Mouse (Mus musculus) hindlimb bud, embryonic 11.5 days (tissue): ENCODE results near the gene Irgm1.
"Not testable (repeated sequence)": the region's sequence is repeated elsewhere in the genome, so short reads cannot be mapped to it uniquely, and the experiment has no call there.

Source experiments
- DNase-seq: peaks from one replicate; pipeline ENCODE4 v3.0.0-alpha.2; 2012; ENCODE audit warnings: low read depth, low spot score; ENCODE audit errors: extremely low spot score

Irgm1 gene

GRCm38 (mm10) chr11:48859014-48859413 is 12.5 kb downstream of the Irgm1 start:
- DNase-seq = no peak

DNA sequence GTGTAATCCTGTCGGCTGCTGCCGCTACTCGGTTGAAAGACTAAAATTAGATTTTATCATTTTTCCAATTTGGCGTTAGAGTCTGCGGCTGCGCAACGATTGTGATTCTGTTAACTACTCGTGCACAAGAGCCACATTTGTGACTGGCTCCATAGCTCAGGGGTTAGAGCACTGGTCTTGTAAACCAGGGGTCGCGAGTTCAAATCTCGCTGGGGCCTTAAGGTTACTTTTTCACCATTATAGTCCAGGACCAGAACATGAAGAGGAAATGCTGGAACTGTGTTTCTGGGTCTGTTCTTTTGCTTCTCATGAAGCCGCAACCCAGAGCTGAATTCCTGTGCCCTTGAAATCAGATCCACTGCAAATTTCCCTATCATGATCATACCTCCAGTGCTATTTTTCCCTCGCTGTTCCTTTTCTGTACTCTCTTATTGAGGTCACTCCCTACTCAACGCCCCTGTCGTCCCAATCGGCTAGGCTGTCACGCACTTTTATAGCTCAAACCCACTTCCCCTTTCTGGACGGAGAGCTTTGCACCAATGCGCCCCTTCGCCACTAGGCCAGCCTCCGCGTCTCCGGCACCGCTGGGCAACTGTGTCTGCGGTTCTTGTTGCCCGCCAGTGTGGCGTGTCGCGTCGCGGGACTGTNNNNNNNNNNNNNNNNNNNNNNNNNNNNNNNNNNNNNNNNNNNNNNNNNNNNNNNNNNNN is 17.9 kb downstream of the Irgm1 start:
- no peak for DNase-seq

DNA sequence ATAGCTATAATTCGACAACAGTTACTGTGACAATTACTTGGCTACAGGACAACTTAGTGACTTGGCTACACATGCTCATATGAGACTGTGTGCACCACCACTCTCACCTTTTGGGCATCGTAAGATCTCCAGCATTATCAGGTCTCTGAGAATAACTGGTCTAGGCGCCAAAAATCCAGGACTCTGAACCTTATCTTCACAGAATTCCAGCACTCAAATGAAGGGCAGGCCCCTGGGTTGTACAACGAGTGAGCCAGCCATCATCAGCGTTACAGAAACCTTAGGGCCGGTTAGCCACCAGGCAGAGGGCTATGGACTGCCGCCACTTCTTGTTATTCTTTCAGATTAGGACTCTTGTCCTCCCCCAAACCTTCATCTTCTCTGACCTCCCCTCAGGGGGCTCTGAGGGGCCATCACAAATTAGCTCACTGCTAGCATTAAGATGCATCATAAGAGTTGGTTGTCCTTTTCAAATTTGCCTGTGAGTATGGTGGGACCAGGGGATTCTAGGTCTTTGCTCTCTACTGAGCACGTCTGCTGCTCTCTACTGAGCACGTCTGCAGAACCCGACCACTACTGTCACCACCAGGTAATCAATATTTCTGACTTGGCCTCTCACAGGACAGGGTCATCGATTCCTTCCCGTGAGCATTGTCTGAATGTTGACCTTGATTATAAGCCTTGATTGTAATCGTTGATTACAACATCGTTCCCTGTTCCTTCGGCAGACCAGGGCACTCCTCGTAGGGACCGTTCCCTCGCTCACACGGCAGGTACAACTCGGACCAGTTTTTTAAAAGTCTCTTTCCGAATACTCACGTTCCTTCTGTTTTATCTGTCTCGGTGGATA is 18.6 kb downstream of the Irgm1 start:
- DNase-seq = no peak

- DNase-seq = no peak
Observed at GRCm38 (mm10) chr11:48852190-48852589, 19.3 kb downstream of the Irgm1 start.

GRCm38 (mm10) chr11:48851270-48851995 is 20.1 kb downstream of the Irgm1 start:
- no peak for DNase-seq

- no peak for DNase-seq
Observed at GRCm38 (mm10) chr11:48850240-48850639, 21.2 kb downstream of the Irgm1 start.

GRCm38 (mm10) chr11:48846881-48847280 is 24.6 kb downstream of the Irgm1 start:
- no peak for DNase-seq

DNA sequence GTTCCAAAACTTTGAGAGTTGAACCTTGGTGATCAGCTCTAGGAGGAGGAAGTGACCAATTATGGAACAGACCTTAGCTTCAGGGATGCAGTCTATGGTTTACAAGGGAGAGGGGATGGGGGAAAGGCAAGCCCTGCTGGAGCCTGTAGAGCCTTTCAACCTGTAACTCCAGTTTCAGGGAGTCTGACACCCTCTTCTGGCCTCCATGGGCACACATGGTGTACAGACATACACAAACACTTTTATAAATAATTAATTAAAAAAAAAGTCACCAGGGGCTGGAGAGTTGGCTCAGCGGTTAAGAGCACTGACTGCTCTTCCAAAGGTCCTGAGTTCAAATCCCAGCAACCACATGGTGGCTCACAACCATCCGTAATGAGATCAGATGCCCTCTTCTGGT is 25.1 kb downstream of the Irgm1 start:
- not testable (repeated sequence) for DNase-seq

GRCm38 (mm10) chr11:48845244-48845815 is 26.2 kb downstream of the Irgm1 start:
- DNase-seq = no peak

- DNase-seq = no peak
Observed at GRCm38 (mm10) chr11:48844309-48844708, 27.2 kb downstream of the Irgm1 start.

- no peak for DNase-seq
Observed at GRCm38 (mm10) chr11:48843202-48843601, 28.3 kb downstream of the Irgm1 start.

GRCm38 (mm10) chr11:48842378-48842792 is 29.1 kb downstream of the Irgm1 start:
- DNase-seq = no peak

DNA sequence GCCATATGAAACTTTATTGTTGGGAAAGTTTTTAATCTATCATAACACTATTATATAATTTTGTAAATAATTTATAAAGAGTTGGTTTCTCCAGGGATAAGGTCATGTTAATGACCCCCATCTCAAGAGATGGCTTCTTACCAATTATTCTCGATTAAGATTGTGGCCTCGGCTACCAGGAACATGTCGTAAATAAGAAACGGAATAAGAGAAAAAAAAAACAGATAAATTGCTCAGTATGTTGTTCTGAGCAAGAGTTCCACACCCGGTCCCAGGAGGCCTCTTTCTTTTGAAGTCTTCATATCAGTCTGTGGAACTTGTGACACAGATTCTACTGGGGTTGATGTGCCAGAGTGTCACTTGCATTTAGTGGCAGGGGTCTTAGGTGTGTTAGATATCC is 30.3 kb downstream of the Irgm1 start:
- DNase-seq = no peak

DNA sequence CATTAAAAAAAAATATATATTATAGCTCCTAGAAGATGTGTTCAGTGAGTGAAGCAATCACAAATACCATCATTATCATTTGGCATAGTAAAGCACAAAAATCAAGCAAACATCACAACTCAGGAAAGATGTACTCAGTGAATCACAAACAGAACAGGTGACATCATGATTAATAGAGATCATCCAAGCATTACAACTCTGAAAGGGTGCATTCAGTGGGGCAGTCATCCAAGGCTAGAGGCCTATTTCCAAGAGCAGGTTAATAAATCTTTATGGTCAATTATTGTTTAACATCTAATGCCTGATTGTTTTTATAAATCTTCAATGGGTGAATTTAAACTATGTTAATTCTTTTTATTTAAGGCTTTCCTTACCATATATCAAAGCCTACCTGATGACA is 30.7 kb downstream of the Irgm1 start:
- DNase-seq = no peak

GRCm38 (mm10) chr11:48838879-48839680 is 32.4 kb downstream of the Irgm1 start:
- DNase-seq = no peak

DNA sequence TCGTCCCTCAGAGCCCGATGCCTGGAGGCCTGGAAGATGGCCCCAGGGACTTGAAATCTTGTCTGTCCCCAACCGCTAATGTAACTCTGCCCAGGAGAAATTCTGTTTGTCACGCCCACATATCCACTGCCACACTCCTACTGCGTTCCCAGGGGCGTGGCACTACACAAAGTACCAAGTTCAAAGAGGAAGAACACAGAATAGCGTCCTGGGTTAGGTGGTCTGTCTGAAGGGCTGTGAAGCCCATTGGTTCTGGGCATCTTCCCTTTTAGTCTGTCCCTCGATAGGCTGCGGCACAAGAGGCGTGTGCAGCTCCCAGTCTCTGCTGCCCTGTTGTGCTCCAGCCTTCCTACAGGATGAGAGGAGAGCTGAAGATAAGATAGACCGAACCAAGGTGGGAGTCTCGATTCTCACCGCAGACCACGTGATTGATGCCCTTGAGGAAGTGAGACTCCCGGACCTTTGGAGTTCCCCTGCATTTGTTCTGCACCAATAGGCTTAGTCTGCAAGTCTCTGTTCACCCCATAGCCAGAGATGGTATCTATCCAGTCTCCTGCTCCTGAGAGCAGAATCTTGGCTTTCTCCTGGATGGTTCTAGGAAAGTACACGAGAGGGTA is 33.2 kb downstream of the Irgm1 start:
- DNase-seq = no peak

DNA sequence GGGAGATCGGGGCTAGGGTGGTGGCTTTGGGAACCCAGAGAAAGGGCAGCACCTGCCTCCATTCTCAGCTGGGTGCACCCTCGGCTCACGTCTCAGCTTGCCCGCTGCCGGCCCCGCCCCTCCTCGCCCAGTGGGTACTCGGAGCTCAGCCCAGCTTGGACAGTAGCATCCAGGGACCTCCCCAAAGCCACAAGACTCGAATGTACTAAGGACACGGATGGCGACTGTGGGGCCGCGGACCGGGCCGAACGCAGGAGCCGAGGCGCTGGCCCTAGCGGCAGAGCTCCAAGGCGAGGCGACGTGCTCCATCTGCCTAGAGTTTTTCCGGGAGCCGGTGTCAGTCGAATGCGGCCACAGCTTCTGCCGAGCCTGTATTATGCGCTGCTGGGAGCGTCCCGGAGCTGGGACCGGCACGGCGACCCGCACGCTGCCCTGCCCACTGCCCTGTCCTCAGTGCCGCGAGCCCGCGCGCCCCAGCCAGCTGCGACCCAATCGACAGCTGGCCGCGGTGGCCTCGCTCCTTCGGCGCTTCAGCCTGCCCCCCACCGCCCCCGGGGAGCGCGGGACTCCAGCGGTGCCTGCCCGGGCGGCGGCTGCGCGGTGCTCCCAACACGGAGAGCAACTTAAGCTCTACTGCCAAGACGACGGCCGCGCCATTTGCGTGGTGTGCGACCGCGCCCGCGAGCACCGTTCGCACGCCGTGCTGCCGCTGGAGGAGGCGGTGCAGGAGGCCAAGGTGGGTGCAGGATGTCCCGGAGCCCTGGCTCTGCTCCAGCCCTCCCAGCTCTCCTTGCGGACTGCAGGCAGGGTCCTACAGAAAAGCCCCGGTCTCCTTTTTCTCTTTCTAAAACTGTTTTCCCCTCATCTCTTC is 33.9 kb downstream of the Irgm1 start:
- DNase-seq = no peak

DNA sequence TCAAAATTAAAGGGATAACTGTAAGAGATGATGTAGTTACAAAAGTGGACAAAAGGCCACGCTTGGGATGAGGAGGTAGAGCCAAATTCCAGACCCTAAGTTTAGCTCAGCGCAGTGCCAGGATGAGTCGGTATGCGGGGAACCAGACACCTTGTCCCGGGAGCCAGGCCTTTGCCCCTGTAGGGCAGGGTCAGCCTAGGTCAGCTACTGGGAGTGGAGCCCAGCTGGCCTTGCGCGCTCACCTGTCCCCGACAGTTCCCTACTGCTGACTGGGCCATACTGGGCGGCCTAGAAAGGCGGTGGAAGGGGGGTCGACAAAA is 34.5 kb downstream of the Irgm1 start:
- no peak for DNase-seq

GRCm38 (mm10) chr11:48835923-48836322 is 35.6 kb downstream of the Irgm1 start:
- no peak for DNase-seq
